Mouse (Mus musculus) layer of hippocampus, adult 9-11 months (tissue): ENCODE measurements around the gene Srm.

Source experiments
- DNase-seq: peaks from one replicate; pipeline ENCODE4 v3.0.0; 2022

Srm gene

DNA sequence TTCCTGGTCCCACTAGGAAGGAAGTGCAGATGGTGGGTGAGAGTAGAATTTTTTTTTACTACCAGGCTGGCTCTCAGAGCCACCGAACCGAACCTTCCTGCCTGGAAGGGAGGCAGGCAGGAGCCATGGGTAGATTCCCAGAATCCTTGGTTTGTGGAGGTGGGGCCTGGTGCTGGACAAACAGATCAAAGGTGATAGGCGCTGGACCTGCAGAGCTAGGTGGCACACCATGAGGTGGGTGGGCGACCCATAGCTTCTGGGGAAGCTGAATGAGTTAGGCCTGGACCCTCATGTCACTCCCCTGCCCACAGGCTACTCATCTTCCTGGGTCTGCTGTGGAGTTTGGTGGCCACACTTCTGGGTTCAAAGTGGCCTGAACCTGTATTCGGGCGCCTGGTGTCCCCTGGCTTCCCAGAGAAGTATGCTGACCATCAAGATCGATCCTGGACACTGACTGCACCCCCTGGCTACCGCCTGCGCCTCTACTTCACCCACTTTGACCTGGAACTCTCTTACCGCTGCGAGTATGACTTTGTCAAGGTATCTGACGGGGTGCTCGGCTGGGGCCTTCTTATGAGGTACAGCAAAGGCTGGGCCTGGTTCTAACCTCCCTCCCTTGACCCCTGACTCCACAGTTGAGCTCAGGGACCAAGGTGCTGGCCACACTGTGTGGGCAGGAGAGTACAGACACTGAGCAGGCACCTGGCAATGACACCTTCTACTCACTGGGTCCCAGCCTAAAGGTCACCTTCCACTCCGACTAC is 11.2 kb downstream of the Srm start, which contains the start of gene Masp2:
Masp2 (plus strand) TSS at position 198 of the 764 bp plus-strand sequence.
- DNase-seq = no peak

DNA sequence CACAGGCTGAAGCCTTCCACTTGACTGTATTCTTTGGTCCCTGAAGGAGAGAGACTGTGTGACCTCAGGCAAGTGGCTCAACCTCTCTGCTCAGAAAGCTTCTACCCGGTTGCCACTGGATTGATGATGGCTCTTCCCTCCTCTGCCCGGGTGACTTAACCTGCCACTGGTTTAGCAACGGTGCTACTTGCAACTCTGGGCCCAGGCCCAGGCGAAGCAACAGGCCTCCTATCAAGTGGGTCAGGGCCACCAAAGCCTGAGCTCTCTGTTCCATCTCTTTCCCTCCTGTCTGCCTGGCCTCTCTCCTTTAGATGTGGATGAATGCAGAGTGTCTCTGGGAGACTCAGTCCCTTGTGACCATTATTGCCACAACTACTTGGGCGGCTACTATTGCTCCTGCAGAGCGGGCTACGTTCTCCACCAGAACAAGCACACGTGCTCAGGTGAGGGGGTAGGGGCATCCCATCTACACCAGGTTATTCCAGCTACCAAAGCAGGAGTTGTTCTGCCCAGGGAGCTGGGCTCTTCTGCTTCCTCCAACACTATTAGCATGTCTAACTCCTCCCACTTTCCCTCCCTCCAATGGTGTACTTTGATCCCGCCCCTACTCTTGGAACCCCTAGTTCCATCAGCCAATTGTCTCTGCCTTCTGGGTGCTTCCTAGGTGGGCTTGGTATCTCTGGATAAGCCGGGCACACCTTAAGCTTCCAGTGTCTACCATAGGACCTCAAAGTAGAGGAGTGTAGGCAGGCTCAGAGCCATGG is 12.3 kb downstream of the Srm start:
- DNase-seq = no peak

DNA sequence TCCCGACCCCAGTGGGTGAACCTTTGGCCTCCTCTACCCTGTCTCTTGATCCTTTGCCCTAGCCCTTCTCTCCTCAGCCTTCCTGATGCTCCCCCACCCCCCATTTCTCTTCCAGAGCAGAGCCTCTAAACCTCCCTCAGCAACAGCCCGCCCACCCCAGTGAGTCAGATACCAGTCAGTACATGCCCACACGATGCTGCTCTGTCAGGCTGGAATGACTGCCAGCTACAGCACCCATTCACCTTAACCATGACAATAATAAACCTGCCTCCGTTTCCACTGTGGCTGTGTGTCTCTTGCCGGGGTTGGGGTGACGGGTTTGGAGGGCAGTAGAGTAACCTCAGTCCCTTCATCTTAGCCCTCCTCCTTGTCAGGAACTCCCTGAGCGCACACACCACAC is 12.8 kb downstream of the Srm start:
- peak; percentile 84 for DNase-seq

DNA sequence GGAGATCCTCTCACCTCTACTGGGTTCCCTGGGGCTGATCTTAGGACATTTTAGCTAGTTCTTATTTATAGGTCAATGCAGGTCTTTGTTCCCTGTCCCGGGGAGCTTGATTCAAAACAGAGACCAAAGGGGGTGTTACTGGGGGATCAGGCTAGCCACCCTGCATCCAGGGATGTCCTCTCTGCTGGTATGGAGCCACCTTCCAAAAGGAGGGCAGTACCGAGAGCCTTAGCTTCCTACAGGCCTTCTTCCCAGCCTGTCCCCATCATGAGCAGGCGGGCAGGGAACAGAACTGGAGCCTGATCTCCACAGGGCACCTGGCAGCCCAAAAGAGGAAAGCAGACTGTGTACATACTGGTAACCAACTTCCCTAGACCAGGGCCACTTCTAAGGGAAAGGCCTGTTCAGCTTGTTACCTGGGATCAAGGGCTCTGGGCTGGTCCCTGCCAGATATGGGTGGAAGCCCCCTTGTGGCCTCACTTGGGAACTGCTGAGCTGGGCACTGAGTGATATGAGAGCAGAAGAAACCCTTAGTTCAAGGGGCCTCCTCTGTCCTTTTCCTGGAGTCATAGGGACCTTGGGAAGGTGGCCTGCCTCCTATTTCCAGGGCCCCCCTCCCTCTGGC is 13.3 kb downstream of the Srm start:
- no peak for DNase-seq

DNA sequence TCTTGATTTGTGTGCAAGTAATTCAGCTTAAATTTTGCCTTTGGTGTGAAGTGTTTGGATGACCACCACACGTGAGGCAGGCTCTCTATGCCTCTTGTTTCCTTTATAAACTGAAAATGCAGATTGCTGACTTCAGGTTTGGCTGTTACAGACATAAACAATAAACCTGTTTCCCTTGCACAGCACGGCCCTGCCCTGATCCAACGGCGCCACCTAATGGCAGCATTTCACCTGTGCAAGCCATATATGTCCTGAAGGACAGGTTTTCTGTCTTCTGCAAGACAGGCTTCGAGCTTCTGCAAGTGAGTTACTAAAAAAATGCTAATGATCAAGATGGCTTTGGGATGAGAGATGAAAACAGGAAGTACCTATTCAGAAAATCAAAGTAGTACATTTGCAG is 16.5 kb downstream of the Srm start:
- no peak for DNase-seq

DNA sequence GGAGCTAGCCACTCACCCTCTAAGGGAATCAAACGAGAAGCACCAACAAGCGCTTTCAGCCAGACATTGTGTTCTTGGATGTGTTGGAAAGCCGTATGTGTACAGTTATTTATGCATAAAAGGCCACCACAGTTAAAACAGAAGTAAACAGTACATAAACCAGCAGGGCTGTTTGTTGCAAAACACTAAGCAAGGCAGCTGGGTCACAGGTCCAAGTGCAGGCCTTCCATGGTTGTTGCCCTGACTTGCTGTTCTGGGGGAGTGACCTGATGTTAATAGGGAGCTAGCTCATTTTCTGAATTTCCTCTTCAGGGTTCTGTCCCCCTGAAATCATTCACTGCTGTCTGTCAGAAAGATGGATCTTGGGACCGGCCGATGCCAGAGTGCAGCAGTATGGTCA is 18.5 kb downstream of the Srm start:
- DNase-seq = no peak

DNA sequence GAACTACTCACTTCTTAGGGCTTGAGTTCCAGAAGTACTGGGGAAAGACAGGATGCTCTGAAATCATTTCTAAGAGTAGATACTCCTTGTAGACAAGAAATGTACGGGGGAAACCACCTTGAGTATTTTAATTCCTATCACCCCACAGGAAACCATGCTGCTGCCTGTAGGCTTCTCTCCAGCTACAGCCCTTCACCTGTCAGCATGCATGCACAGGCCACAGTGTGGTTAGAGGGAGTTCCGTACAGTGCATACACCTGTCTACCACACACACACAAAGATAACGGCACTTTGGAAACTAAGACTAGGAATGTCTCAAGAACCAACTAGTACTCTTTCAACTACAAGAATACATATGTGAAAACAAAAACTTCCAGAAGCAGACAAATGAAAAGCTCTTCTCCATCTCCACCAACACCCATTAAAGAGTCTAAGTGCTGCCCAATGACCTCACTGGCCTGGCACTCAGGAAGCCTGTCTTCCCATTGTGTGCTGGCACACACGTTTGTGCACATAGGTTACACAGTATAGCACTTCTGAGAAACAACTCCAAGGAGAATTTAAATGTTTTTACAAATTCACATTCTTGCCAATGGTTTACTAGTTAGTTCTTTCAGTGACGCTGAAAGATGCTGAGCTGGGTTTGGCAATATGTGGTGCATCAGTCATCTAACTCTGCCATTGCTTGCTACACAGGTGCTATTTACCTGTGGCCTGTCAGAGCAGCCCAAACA is 19.5 kb downstream of the Srm start:
- no peak for DNase-seq

DNA sequence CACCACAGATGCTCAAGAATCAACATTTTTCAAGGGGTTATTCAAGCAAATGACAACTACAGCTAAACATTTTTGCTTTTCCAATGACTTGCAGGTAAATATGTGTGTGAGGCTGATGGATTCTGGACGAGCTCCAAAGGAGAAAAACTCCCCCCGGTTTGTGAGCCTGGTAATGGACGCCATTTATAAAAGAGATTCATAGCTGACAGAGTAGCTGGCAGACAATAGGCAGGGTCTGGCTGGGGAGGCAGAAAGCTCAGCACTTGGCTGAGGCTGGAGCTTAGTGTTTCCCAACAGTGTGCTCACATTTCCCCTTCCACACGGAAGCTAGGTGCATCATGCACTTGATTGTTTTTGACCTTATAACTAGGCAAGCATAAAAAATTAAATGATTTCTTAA is 21.3 kb downstream of the Srm start:
- DNase-seq = no peak

DNA sequence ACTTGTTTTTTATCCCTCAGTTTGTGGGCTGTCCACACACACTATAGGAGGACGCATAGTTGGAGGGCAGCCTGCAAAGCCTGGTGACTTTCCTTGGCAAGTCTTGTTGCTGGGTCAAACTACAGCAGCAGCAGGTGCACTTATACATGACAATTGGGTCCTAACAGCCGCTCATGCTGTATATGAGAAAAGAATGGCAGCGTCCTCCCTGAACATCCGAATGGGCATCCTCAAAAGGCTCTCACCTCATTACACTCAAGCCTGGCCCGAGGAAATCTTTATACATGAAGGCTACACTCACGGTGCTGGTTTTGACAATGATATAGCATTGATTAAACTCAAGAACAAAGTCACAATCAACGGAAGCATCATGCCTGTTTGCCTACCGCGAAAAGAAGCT is 22.4 kb downstream of the Srm start:
- DNase-seq = no peak

DNA sequence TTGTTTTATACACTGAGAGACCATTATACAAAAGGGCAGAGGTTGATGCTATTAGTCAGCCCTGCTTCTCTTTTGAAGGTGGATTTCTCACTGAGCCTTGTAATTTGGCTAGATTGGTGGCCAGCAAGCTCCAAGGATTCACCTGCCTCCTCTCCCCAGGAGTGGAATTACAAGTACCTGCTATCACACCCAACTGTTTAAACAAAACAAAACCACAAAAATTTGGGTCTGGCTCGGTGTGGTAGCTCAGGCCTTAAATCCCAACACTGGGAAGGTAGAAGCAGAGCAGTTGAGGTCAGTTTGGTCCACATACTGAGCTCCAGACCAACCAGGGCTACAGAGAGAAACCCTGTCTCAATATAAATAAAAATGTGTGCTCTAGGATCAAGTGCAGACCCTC is 28.5 kb downstream of the Srm start:
- DNase-seq = no peak

DNA sequence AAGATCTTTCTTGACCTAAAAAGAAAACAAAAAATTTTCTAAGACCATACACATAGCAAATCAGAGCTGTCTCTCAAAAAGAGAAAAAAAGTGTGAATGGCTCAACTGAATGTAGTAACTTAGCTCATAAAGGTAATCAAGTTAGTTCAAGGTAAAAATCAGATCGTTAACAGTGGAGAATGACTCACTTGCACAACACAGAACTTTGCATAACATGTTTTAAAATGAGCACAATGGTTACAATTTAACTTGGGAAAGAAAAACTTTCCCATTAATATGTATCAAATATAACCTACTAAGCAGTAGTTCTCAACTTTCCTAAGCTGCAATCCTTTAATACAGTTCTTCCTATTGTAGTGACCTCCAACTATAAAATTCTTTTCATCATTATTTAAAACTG is 29.4 kb downstream of the Srm start:
- no peak for DNase-seq

DNA sequence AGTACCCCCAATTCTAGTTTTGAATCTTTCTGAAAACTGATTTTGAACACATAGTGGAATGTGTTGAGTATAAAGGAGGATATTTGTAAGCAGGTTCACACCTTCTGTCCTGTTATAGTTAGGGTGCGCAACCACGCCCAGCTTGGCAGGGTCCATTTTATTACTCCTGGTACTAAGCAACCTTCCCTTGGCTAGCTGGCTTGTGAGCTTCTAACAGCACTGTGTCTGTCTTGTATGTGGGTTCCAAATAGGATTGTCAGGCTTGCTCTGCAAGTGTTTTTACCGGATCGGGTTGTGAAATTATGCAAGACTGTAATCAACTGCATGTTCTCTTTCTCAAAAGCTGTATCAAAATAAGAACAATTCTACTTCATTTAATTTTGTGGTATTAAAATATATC is 31.2 kb downstream of the Srm start:
- DNase-seq = no peak

DNA sequence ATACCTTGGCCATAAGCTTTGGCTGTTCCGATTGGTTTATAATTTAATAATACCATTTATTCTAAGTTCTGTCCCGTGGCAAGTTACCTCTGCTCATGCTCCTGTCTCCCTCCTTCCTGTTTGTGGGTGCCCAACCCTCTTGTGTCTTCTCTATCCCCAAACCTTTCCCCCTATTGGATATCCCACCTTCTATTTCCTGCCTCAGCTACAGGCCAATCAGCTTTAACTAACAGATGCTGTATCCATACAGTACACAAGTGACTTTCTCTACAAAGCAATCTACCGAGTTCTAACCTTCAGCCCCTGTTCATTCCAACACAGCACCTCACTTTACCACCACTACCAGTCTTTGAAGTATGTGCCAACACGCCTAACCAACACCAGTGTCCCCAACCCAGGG is 32.3 kb downstream of the Srm start:
- no peak for DNase-seq

DNA sequence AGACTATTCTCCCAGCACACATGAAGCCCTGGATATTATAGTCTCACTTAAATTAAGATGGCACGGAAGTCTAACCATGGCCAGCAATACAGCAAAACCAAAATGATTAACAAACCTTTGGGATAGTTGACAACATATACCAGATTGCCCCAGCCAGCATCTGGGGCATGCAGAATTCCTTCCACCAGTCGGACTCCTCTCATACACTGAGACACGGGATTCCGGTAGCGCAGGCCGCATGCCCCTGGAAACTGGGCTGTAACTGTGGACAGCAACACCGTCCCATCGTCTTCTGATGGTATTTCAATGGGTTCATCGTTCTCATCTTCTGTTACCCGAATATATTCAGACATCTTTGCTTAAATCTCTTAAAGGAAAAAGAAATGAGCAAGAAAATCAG is 33.7 kb downstream of the Srm start:
- DNase-seq = no peak

DNA sequence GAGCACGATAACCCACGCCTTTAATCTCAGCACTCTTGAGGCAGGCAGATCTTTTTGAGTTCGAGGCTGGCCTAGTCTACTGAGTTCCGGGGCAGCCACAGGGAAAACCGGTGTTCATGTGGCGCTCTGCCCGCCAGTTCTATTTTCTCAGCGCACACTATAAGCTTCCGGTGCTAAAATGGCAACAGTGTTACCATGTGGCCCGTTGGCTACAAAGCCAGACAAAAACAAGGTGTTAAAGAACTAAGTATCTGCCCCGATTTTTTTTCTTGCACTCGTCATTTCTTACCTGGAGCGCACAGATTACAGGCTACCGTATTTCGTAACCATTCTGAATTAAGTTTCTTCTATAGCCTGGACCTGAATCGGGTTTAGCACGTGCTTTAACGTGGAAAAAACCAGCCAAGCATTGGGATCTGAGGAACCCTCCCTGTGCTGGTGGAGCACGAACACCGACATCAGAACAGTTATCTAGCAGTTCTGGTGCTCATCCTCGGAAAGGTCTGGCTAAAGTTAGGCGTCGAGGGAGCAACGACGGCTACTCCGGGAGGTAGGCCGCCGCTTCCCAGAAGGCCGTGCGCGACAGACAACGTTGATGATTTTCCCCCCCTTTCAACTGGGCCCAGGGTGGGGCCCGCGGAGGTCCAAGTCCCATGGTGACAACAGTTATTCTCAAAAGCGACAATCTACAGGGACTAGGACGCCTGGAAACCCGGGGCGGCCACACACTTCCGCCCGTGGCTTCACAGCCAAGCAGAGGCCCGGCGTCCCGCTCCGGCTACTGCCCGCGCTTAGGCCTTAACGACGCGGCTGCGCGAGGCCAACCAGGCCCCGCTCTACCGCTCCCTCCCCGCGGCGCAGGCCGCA is 34.7 kb downstream of the Srm start:
- DNase-seq = no peak

DNA sequence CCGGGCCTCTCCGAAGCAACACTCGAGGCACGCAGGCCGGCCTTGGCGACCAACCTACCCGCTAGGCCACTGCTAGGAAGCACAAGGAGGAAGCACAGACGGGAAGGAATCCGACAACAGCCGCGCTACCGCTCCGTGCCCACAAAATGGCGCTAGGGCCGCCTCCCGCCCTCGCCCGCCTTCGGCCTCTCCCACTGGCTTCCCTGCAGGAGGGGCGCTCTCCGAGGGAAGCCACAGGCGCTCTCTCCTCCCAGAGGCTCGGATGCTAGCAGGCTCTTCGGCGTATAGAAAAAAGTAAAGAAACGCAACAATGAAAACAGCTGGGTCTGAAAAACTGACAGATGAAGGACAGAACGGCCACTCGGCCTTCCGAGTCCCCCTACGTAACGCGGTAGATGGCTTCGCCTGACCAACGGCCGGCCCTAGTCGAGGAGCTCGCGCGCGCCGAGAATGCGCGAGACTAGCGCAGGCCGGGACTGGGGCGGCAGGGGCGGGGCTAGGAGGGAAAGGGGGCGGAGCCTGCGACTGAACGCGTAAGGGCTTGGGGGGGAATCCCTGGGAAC is 35.4 kb downstream of the Srm start, which contains the start of gene Tardbp:
Tardbp (minus strand) TSS at position 397 of the 563 bp plus-strand sequence.
- DNase-seq = peak; percentile 94

DNA sequence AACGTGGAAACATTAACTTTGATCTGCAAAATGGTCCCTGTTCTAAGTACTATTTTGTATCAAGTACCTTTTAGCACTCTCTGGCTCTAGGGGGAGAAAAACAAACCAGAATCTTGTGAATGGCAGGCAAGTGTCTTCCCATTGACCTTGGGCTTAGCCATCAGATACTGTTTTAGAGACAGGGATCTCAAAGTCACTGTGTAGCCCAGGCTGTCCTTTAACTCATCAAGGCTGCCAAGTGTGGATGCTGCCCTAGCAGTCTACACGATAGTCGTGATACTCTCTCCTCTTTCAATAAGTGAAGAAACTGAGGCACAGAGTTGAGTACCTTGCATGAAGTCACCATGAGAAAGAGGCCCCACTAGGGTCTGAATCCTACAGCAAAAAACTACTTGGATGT is 35.9 kb downstream of the Srm start:
- no peak for DNase-seq

DNA sequence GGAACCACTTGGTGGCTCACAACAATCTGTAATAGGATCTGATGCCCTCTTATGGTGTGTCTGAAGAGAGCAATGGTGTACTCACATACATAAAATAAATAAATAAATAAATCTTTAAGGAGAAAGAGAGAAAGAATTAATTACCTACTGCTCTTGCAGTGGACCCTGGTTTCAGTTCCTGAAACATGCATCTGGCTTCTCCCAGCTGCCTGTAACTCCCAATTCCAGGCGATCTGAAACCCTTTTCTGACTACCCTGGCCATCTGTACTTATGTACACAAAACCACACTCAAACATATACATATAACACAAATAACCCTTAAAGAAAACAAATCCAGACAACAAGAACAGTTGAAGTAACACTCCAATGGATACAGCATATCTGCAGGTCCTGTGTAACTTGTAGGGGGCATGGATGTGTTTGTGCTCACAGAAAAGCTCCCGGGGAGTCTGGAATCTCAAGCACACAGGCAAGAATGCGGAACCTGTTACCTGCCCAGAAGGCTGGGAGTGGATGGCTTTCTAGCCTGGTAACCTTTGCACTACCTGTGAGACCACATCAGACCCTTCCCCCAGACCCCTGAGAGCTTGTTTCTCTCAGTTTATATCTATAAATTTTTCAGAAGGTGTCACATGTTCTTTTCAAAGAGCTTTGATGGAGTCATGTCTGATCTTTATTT is 40.9 kb downstream of the Srm start:
- DNase-seq = no peak

DNA sequence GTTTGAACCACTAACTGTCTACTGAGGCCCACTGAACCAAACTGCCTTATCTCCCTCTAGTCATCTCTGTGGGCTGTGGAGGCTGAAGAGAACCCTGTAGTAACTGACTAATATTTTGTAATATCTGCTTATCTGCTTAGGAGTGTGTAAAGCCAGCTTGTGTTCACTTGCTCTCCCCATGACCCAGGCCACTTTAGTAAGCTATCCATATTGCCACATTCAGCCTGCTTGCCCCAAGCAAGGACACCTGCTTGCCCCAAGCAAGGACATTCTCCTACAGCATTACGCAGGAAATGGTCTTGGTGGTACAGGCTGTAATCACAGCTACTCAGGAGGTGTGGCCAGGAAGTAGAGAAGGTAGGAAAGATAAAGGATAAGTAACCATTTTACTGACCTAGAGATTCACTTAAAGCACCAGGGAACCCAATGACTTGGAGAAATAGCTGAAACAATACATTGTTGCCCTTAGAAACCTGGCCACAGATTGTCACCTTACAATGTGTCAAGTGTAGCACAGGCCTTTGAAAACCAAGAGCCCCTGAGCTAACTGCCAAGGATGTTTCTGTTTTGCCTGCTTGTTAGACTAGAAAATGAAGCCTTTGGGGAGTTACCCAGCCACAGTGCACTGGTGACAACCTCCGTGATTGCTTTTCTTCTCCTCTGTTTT is 42.2 kb downstream of the Srm start:
- DNase-seq = no peak

DNA sequence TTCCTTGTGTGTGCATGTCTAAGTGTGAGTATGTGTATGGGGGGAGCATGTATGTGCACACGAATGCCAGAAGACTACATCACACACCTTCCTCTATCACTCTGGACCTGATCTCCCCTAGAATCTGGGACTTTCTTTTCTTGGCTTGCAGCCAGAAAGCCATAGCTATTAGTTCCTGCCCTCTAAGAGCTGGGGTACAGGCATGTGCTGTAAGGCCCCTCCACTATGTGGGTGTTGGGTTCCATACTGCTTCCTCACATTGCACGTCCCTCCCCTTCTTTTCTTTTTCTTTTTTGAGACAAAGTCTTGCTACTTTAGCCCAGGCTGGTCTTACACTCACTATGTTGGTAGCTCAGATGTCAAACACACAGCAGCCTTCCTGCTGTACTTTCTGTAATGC is 44.0 kb downstream of the Srm start:
- no peak for DNase-seq

DNA sequence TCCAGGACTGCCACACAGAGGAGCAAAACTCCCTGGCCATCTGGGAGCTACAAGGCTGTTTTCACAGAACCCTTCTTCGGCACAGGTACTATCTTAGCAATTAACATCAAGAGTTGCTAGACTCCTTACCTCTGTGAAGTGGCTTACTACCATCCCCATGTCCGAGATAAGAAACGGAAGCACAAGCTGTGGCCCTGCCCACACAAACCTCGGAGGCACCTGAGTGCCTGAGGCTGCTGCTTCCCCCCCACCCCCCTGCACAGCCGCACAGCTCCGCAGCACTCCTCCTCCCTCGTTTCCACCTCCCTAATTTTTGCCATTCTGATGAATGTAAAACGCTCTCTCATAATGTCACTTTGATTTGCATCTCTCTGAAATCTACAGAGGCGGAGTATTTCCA is 47.0 kb downstream of the Srm start:
- DNase-seq = no peak
